Mouse (Mus musculus) gastrocnemius, adult 18-20 months (tissue): ENCODE measurements around the gene Cntn5. TPM values are rescaled to one million over a fixed set of nuclear protein-coding genes. Genes with fewer than 3 reads are reported as not detected.
"Not testable (repeated sequence)": the region's sequence is repeated elsewhere in the genome, so short reads cannot be mapped to it uniquely, and the experiment has no call there.

Source experiments
- DNase-seq: peaks from one replicate; pipeline ENCODE4 v3.0.0; 2021; ENCODE audit warnings: low spot score
- total RNA-seq, 2 experiments: library from RNA; stranded (reverse); gene quantifications; 2 replicates each; pipeline ENCODE4 v1.2.3; 2021

Cntn5 gene
- total RNA-seq, 2 experiments from 2014 or later, result not detected

DNA sequence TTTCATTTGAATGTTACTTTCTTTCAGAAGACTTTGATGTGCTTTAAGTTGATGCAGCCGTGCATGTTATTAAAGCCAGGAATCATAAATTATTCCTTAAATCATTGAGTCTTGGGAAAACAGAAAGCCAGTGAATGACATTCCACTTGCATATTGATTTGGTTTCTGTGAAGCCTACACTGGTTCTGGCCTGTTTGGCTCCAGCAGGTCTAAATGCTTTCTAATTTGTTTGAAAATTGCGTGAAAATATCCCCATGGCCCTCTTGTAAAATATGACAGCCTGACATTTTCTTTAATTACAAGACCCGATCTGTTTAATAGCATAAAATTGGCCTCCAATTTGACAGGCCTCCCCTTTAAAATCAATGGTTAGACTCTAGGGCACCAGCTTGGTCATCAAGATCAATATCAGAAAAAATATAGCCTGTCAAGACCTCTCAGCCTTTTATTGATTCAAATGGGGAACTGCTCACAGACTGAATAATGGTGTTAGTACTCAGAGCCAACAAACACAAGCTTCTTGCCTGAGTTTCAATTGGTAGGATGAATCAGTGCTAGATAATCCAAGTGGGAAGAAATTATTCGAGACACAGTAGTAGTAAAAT lies 247.3 kb downstream of the Cntn5 start:
- DNase-seq, result no peak

- no peak for DNase-seq
Observed at GRCm38 (mm10) chr9:10650632-10651031, 253.9 kb downstream of the Cntn5 start.

GRCm38 (mm10) chr9:10645951-10646350 lies 258.6 kb downstream of the Cntn5 start:
- no peak for DNase-seq

DNA sequence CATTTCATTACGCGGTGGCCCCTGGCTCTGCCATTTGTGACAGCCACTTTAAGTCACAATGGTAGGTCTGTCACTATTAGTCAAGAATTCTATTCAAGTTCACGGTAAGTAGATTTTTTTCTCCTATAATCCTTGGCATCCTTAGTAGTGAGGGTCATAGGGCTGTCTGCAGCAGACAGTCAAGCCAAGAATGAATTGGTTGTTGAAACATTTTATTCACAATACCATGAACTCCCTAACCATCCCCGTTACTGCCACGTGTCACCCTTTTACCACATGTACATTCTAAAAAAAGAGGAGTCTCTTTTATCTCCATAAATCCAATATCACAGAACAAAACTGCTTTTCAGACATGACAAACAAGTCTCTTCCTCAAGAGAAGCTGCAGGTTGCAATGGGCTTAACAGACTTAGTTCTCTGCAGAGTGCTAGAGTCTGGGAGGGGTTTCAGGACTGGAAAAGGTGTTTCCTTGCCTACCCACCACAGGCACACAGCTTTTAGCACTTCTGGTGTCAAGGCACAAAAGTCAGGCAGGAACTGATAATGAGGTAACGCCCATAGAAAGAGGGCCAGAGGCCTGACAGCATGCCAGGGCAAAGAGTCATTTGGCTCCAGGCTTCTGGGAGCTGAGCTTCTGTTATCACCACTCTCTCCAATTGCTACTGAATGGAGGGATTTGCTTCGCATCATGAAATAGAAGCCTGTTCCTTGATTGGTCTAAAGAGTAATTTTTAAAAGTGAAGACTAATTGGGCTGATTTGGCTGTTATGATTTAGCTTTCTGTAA lies 259.3 kb downstream of the Cntn5 start:
- DNase-seq, result no peak

DNA sequence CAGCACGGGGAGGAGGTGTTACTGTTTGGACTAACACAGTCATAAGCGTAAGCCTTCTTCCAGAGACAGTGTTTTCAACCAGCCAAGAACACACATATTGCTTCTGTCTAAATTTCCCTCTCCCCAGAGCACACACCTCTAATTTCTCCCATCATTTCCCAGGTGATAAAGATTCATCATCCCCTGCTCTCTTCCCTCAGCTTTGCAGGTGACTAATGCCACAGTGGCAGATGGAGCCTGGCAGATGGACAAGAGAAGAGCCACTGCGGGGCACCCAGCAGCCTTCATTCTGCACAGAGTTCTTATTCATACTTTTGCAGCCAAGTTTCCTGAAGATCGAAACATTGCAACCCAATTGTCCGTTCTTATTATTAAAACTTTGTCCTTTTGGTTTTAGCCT lies 286.5 kb downstream of the Cntn5 start:
- DNase-seq, result no peak

DNA sequence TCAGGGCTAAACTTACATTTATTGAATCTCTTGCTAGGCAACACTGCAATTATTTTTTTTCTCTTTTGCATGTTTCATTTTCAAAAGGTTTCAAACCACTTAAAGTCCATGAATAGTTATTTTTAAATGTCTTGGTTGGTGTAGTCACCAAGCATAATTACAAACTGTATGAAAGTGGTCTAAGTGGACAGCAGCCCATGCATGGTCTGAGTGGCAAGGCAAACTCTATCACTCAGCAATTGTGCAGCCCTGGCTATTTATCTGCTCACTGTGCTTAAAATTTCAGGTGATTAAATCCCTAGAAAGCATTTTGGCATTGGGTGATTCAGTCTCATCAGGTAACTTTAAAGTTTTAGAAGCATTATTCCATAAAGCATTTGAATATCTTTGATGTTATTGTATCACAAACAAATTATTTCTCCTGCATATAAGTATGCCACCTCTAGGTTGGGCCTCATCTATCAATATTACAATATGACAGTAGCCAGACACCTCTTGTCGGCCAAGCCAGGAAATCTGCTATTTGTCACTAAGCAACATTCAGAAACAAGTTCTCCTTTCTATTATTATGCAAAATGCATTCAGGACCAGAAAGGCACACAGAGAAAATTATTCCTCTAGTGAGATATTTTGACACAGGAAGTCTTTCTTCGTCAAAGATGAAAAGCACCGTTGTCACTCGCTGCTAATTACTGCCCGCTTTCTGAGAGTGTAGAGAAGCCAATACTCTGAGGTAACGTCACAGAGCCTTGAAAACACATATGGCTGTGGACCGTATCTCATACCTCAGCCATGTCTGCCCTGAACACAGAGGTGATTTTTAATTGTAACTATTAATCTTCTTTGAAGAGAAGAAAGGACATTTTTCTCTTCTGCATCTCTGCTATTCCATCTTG lies 329.0 kb downstream of the Cntn5 start:
- no peak for DNase-seq

- DNase-seq, result no peak
Observed at GRCm38 (mm10) chr9:10569830-10570229, 334.7 kb downstream of the Cntn5 start.

DNA sequence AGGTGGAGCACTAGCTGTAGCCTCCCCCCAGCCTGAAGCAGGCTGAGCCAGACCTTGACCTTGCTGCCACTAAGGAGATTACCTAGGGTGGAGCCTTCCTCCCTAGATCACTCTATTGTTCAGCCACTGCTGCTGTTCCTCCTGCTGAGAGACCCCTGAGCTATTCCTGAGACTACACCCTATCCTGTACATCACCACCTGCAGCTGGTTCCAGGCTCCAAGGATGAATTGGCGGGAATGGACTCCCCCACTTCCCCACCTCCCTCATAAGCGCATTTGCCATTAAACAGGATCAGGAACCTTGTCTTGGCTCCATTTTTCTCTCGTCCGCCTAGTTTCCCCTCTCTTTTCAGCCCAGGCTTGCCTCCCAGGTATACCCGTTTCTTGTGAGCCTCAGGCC lies 363.7 kb downstream of the Cntn5 start:
- not testable (repeated sequence) for DNase-seq

DNA sequence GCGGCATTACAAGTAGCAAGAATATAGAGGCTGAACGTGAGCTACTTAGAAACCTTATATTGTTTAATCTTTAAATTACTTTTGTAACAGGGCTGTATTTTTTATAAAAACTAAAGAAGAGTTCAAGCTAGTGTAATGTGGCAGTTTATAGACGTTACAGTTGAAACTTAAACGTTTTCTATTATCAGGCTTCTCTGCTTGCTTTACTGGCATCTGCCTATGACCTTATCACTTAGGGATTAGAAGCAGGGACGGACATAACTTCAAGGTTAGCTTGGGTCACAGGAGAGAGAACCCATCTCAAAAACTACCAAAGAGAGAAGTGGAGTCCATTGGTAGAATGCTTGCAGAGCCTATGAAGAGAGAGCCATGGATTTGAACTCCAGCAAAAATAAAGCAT lies 372.3 kb downstream of the Cntn5 start:
- DNase-seq, result no peak

- DNase-seq, result no peak
Observed at GRCm38 (mm10) chr9:10531087-10531486, 373.5 kb downstream of the Cntn5 start.

DNA sequence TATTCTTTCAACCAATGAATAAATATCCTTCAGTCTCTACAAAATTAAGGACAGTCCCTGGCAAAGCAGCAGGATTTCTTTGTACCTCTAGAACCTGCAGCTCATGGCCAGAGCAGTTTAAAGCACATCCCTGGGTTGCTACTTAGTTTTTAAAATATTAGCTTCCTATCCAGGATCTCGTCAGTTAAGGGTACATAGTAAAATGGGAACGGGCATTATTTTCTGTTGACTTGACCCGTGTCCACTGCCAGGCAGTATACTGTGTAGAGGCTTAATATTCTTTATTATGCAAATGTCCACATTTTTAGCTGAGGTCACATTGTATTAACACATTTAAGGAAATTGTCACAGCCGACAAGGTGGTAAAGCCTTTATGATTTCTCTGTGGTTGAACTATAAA lies 375.0 kb downstream of the Cntn5 start:
- no peak for DNase-seq

DNA sequence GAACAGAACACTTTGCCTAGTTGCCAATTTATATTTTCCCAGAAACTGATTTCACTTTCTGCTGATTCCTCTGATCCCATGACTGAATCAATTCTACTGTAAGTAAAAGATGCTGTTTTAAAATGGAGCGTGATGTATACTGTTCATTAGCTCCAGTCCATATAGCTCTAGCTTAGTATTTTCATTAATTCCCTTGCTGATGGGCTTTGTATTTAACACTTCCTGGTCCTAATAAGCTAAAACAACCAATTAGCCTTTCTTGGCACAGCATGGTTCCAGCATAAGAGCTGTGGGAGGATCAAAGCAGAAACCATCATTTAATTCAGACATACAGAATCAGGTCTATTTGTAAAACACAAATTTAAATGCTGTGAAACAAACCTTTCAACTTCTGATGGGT lies 375.5 kb downstream of the Cntn5 start:
- no peak for DNase-seq

- DNase-seq, result no peak
Observed at GRCm38 (mm10) chr9:10528692-10529091, 375.9 kb downstream of the Cntn5 start.

- no peak for DNase-seq
Observed at GRCm38 (mm10) chr9:10525915-10526667, 378.5 kb downstream of the Cntn5 start.

DNA sequence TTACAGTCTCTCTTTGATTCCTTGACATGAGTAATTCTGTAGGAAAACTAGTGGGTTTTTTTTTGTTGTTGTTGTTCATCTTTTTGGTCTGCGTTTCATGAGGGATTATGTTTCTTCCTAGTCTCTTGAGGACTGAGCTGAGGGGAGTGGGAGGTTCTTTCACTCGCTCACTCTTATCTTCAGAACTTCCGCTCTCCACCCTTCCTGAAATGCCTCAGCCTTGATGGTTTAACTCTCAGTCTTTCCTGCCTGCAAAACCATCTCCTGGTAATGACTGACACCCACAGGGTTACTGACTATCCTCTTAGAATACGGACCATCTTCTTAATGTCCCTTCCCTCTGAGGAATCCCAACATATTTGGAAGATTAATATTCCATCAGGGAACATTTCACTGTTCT lies 382.0 kb downstream of the Cntn5 start:
- DNase-seq, result no peak

GRCm38 (mm10) chr9:10521054-10521453 lies 383.5 kb downstream of the Cntn5 start:
- no peak for DNase-seq

DNA sequence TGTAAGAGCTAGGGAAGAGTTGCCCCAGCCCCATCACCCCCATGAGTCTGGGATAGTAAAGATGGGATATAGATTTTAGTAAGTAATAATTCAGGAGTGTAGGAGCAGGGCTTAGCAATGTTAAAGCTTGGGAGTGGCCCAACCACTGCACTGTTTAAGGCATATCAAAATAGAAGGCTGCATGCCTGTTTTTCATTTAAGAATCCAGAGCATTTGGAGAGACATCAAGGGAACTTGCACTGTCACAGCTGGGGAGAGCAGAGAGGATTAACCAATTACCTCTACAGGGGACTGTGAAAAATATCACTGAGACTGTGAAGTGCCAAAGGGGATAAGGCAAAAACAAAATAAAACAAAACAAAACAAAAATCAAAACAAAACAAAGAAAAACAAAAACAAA lies 412.3 kb downstream of the Cntn5 start:
- no peak for DNase-seq

DNA sequence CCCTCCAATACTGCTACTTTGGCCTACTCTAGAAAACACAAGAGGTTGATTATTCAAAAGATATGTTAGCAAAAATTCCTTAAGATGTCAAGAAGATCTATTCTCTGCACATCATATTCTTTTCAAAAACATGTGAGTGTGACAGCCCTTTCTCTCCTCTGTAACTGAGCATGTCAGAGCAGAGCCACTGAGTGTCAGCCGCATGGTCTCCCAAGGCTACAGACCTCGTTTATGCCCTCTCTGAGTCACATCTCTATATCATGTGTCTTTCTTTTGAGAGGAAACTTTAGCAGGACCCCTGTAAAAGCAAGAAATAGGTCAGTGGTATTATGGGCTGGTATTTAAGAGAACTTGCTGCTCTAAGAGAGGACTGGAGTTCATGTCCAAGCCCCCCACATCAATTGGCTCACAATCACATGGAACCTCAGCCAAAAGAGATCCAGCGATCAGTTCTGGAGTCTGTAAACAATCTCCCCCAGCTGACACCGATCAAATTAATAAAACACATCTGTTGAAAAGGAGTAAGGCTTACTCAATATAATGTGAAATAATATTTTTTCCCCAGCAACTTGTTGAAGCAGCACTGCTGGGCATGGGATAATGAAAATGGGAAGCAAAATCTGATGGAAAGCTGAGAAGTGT lies 433.0 kb downstream of the Cntn5 start:
- DNase-seq, result no peak

GRCm38 (mm10) chr9:10464758-10465157 lies 439.8 kb downstream of the Cntn5 start:
- DNase-seq, result no peak

DNA sequence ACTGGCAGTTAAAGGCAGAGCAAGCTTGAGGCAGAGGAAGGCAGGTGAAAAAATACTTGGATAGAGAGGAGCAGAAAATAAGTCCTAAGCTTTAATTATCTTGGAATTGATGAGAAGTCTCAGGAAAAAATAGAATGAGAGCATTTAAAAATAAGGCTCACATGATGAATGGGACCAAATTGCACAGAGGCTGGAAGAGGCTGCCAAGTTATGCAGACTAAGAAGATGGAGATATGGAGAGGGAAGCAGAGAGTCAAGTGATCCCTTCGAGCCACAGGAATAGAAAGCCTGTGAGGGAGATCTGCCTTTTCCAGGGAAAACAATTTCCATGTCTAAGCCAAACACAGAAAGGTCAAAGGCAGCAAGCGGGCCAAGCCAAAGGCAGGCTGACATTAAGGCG lies 446.7 kb downstream of the Cntn5 start:
- no peak for DNase-seq

- no peak for DNase-seq
Observed at GRCm38 (mm10) chr9:10448987-10449563, 455.5 kb downstream of the Cntn5 start.
